Mouse (Mus musculus): ENCODE measurements around the gene Amotl2. TPM values are rescaled to one million over a fixed set of nuclear protein-coding genes. Genes with fewer than 3 reads are reported as not detected.

The Amotl2 gene
- polyA plus RNA-seq, 1 experiment: 7.2 TPM

DNA sequence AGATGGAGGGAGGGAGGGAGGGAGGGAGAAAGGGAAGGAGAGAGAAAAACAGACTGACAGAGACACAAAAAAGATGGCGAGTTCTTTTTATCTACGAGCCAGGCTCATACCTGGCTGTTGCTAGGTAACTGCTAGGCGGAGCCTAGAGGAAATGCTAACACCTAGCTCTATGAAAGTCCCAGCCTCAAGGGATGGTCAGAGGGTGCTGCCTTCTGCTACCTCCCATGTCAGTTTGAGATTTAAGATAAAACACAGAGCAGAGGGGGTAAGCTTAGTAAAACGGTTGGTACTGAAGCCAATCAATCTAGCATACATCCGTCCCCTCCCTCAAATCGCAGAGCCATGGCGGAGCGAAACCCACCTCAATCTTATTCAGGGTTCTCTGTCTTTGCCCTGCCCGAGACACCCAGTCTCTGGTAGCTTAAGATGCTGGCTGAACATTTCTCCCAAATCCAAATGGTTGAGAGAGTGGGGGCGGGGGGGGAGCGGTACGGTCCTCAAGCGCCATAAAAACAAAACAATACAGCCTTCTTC lies 27.0 kb upstream of the Amotl2 start:
- Histone ChIP-seq H3K4me3 (ENCODE audit: control insufficient read depth, insufficient read depth, low read length) (no peak overlapping the region), H3K27me3 (ENCODE audit: control insufficient read depth, insufficient read depth, low read length) (peaks cover 4% of the 10 kb centered on the region; the same call in 1 of the 2 replicates), H3K4me1 (replicated peaks; ENCODE audit: control insufficient read depth, insufficient read depth, low read length) (no peaks in the 10 kb centered on the region; the same call in 1 of the 2 replicates), H3K36me3 (ENCODE audit: control insufficient read depth, insufficient read depth, low read length) (no peaks in the 10 kb centered on the region), H3K27ac (ENCODE audit: control insufficient read depth, insufficient read depth, low read length) (no peak overlapping the region)
- WGBS: 19% methylated on average over 13 of the region's 13 CpGs
- no peak for DNase-seq
- TF ChIP-seq CTCF (IDR thresholded peaks at IDR 0.05; ENCODE audit: borderline replicate concordance, control insufficient read depth, extremely low read depth, insufficient read depth, low read length, poor library complexity) (no peak), POLR2A (IDR thresholded peaks at IDR 0.05; ENCODE audit: control insufficient read depth, extremely low read depth, insufficient read depth, low read length, poor library complexity) (no peak)

DNA sequence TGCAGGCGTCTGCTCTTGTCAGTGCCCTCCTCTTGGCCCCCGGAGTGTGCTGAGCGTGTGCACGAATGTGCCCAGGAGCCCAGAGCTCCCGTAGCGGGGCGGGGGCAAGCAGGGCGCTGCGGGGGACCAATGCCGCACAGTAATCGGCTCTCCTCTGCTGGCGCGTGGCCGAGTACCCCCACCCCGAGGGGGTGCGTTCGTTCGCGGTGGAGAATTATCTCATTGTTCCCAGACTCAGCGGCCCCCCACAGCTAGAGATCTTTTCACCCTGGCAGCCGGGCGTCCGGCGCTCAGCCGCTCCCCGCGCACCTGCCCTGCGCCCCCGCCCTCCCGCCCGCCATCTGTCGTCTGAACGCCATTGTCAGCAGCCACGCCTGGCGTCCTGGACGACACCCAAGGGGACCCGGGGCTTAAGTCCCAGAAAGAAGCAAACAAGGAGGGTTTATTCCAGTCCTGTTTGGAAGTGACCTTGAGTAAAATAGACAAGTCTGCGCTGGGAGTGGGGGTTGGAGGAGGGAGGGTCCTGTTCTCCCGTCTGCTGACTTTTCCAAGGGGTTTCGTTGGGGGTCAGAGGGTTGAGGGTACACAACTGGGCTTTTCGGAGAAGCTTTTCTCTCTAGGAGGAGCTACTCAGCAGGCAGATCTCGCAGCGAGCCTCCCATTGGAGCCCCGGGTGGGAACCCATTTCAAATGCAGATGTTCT lies 26.4 kb upstream of the Amotl2 start:
- H3K27ac ChIP-seq (ENCODE audit: control insufficient read depth, insufficient read depth, low read length): no peak overlapping the region
- H3K4me1 ChIP-seq (replicated peaks; ENCODE audit: control insufficient read depth, insufficient read depth, low read length): no peaks in the 10 kb centered on the region; the same call in 1 of the 2 replicates
- H3K27me3 ChIP-seq (ENCODE audit: control insufficient read depth, insufficient read depth, low read length): peaks cover 4% of the 10 kb centered on the region; the same call in 1 of the 2 replicates
- 3% methylated on average over 44 of the region's 44 CpGs for WGBS
- no peaks in the 10 kb centered on the region for H3K36me3 ChIP-seq (ENCODE audit: control insufficient read depth, insufficient read depth, low read length)
- TF ChIP-seq POLR2A (IDR thresholded peaks at IDR 0.05; ENCODE audit: control insufficient read depth, extremely low read depth, insufficient read depth, low read length, poor library complexity) (no peak), CTCF (IDR thresholded peaks at IDR 0.05; ENCODE audit: borderline replicate concordance, control insufficient read depth, extremely low read depth, insufficient read depth, low read length, poor library complexity) (no peak)
- DNase-seq: no peak
- no peak overlapping the region for H3K4me3 ChIP-seq (ENCODE audit: control insufficient read depth, insufficient read depth, low read length)

DNA sequence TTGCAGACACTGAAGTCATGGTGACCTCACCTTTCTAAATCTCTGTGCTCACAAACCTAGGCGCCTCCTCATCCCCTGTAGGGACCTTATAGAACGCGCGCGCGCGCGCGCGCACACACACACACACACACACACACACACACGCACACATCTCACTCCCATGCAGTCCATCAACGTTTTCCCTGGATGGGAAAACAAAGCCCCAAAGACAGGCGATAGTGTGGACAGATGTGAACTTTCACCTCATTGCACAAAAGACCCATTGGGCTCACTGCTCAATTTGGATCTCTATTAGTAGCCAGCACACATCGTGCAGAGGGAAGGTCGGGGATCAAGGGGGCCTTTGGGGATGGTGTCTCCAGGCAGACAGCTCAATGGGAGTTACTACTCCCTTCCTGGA lies 25.6 kb upstream of the Amotl2 start:
- no peaks in the 10 kb centered on the region; the same call in 1 of the 2 replicates for H3K4me1 ChIP-seq (replicated peaks; ENCODE audit: control insufficient read depth, insufficient read depth, low read length)
- 50% methylated on average over 15 of the region's 15 CpGs for WGBS
- no peak for DNase-seq
- no peak overlapping the region for H3K27ac ChIP-seq (ENCODE audit: control insufficient read depth, insufficient read depth, low read length)
- H3K27me3 ChIP-seq (ENCODE audit: control insufficient read depth, insufficient read depth, low read length): peaks cover 4% of the 10 kb centered on the region; the same call in 1 of the 2 replicates
- no peaks in the 10 kb centered on the region for H3K36me3 ChIP-seq (ENCODE audit: control insufficient read depth, insufficient read depth, low read length)
- TF ChIP-seq CTCF (IDR thresholded peaks at IDR 0.05; ENCODE audit: borderline replicate concordance, control insufficient read depth, extremely low read depth, insufficient read depth, low read length, poor library complexity): no peak
- TF ChIP-seq POLR2A (IDR thresholded peaks at IDR 0.05; ENCODE audit: control insufficient read depth, extremely low read depth, insufficient read depth, low read length, poor library complexity): no peak
- H3K4me3 ChIP-seq (ENCODE audit: control insufficient read depth, insufficient read depth, low read length): no peak overlapping the region

DNA sequence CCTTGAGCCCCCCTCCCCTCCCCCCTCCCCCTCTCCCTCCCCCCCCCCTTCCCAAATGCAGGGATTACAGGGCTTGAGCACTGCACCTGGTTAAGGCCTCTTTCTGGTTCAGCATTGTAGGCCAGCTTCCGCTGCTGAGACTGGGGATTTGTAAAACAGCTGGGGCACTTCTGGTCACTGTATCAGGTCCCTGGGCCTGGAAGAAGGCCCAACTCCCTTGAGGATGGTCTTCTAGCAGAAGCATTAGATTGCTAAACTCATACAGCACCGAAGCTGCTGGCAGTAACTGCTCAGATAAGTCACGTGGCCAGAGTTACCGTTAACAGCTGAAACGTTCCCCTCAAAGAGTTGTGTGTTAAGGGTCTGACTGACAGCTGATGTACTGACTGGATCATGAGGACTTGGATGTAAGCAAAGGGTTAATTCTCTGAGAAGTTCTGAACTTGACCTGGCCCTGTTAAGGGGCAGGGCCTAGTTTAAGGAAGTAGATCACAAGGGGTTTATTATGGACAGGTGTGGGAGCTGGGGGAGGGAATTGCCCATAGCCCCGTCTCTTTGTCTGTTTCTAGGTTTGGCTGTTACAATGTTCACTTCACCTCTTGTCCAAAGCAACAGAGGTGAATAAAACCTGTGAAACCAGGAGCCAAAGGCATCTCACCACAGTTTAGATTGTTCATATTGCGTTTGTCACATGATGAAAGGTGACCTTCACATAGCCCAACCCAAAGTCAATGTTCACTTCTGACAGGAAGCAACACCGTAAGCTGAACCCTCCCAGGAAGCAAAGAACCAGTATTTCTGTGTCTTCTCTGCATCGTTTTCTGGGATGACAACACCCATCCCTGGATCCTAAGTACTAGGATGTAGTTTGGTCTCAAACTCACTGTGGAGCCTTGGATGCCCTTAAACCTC lies 23.7 kb upstream of the Amotl2 start:
- 55% methylated on average over 9 of the region's 9 CpGs for WGBS
- Histone ChIP-seq H3K4me3 (ENCODE audit: control insufficient read depth, insufficient read depth, low read length) (no peak overlapping the region), H3K27ac (ENCODE audit: control insufficient read depth, insufficient read depth, low read length) (no peak overlapping the region), H3K36me3 (ENCODE audit: control insufficient read depth, insufficient read depth, low read length) (no peaks in the 10 kb centered on the region), H3K27me3 (ENCODE audit: control insufficient read depth, insufficient read depth, low read length) (peaks cover 4% of the 10 kb centered on the region; the same call in 1 of the 2 replicates), H3K4me1 (replicated peaks; ENCODE audit: control insufficient read depth, insufficient read depth, low read length) (no peaks in the 10 kb centered on the region; the same call in 1 of the 2 replicates)
- no peak for DNase-seq
- TF ChIP-seq POLR2A (IDR thresholded peaks at IDR 0.05; ENCODE audit: control insufficient read depth, extremely low read depth, insufficient read depth, low read length, poor library complexity) (no peak), CTCF (IDR thresholded peaks at IDR 0.05; ENCODE audit: borderline replicate concordance, control insufficient read depth, extremely low read depth, insufficient read depth, low read length, poor library complexity) (no peak)

DNA sequence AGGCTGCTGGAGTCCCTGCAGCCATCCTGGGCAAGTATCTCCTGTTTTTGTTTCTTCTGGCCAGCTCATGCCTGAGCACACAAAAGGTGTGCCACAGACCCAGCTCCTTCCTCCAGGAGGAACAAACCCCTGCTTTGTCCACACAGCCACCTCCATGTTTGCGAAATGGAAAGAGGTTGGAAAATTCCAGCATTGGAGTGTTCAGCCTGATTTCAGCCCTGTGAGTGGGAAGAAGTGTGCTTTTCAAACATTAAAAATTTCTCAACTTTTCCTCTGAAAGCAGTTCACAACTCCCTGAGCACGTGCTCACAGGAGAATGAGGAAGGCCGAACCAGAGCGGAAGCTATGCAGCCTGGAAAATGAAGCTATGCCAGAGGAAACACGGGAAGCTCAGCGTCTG lies 15.4 kb upstream of the Amotl2 start:
- TF ChIP-seq CTCF (IDR thresholded peaks at IDR 0.05; ENCODE audit: borderline replicate concordance, control insufficient read depth, extremely low read depth, insufficient read depth, low read length, poor library complexity) (no peak), POLR2A (IDR thresholded peaks at IDR 0.05; ENCODE audit: control insufficient read depth, extremely low read depth, insufficient read depth, low read length, poor library complexity) (no peak)
- WGBS: 91% methylated on average over 6 of the region's 6 CpGs
- Histone ChIP-seq H3K4me3 (ENCODE audit: control insufficient read depth, insufficient read depth, low read length) (no peak overlapping the region), H3K36me3 (ENCODE audit: control insufficient read depth, insufficient read depth, low read length) (no peaks in the 10 kb centered on the region), H3K27ac (ENCODE audit: control insufficient read depth, insufficient read depth, low read length) (no peak overlapping the region), H3K27me3 (ENCODE audit: control insufficient read depth, insufficient read depth, low read length) (no peaks in the 10 kb centered on the region), H3K4me1 (replicated peaks; ENCODE audit: control insufficient read depth, insufficient read depth, low read length) (no peaks in the 10 kb centered on the region)
- no peak for DNase-seq

DNA sequence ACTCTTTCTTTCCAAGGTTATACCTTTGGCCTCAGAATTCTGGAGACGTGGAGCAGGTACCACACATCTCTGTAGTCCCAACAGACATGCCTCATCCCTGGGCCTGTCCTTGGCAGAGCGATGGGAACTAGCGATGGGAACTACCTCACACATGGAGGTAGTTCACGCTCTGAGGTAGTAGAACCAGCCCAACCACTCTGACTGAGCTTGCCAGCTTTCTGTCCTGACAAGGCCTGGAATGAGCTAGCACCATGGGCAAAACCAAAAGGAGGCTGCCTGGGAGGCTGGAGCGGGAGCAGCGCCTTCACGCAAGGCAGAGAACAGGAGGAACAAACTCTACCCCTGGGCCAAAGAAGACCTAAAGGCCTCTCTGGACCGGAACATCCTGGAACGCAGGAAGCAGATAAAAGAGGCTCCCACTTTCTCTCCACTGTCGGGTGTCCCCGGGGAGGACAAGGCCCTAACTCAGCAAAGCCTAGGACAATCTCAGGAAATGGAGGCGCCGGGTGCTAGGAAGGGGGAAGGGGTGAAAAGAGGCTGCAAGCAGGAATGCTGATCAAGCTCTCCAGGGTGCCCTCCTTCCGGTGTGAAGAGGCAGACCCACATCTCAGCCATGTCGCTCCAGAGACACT lies 6.9 kb upstream of the Amotl2 start:
- 76% methylated on average over 15 of the region's 15 CpGs for WGBS
- TF ChIP-seq POLR2A (IDR thresholded peaks at IDR 0.05; ENCODE audit: control insufficient read depth, extremely low read depth, insufficient read depth, low read length, poor library complexity) (no peak), CTCF (IDR thresholded peaks at IDR 0.05; ENCODE audit: borderline replicate concordance, control insufficient read depth, extremely low read depth, insufficient read depth, low read length, poor library complexity) (no peak)
- no peaks in the 10 kb centered on the region for H3K36me3 ChIP-seq (ENCODE audit: control insufficient read depth, insufficient read depth, low read length)
- no peaks in the 10 kb centered on the region for H3K4me1 ChIP-seq (replicated peaks; ENCODE audit: control insufficient read depth, insufficient read depth, low read length)
- H3K27ac ChIP-seq (ENCODE audit: control insufficient read depth, insufficient read depth, low read length): no peak overlapping the region
- no peak for DNase-seq
- H3K27me3 ChIP-seq (ENCODE audit: control insufficient read depth, insufficient read depth, low read length): no peaks in the 10 kb centered on the region
- no peak overlapping the region for H3K4me3 ChIP-seq (ENCODE audit: control insufficient read depth, insufficient read depth, low read length)
